Mouse (Mus musculus) MN1 (cell line): ENCODE measurements around the gene Spata4.
"Not testable (repeated sequence)": the region's sequence is repeated elsewhere in the genome, so short reads cannot be mapped to it uniquely, and the experiment has no call there.

Experiments
- DNase-seq: peaks from one replicate; pipeline ENCODE4 v3.0.0-alpha.2; 2016; ENCODE audit warnings: low spot score

Spata4 gene

GRCm38 (mm10) chr8:54600671-54601251 is at the start of gene Spata4:
TSS of gene Spata4 (plus strand) at chr8:54600781.
- DNase-seq, result peak; percentile 60

- DNase-seq, result no peak
These were observed 45.7 kb upstream of the Spata4 start for GRCm38 (mm10) chr8:54554921-54555320.

GRCm38 (mm10) chr8:54562137-54562536 is 38.4 kb upstream of the Spata4 start:
- DNase-seq, result no peak

GRCm38 (mm10) chr8:54565181-54565580 is 35.4 kb upstream of the Spata4 start:
- DNase-seq, result no peak

- DNase-seq, result no peak
These were observed 34.8 kb upstream of the Spata4 start for GRCm38 (mm10) chr8:54565603-54566260.

- no peak for DNase-seq
These were observed 33.4 kb upstream of the Spata4 start for GRCm38 (mm10) chr8:54567168-54567567.

- DNase-seq, result no peak
These were observed 29.7 kb upstream of the Spata4 start for GRCm38 (mm10) chr8:54570618-54571609.

GRCm38 (mm10) chr8:54581436-54581835 is 19.1 kb upstream of the Spata4 start:
- DNase-seq, result no peak

- DNase-seq, result no peak
These were observed 17.7 kb upstream of the Spata4 start for GRCm38 (mm10) chr8:54582886-54583285.

- DNase-seq, result no peak
These were observed 5.9 kb upstream of the Spata4 start for GRCm38 (mm10) chr8:54594634-54595033.

- DNase-seq, result no peak
These were observed 4.5 kb upstream of the Spata4 start for GRCm38 (mm10) chr8:54596051-54596450.

GRCm38 (mm10) chr8:54596940-54597339 is 3.6 kb upstream of the Spata4 start:
- no peak for DNase-seq

- no peak for DNase-seq
These were observed 3.2 kb upstream of the Spata4 start for GRCm38 (mm10) chr8:54597386-54597785.

GRCm38 (mm10) chr8:54603440-54603839 is 2.9 kb downstream of the Spata4 start:
- no peak for DNase-seq

GRCm38 (mm10) chr8:54609336-54609735 is 8.8 kb downstream of the Spata4 start:
- no peak for DNase-seq

GRCm38 (mm10) chr8:54610238-54610637 is 9.7 kb downstream of the Spata4 start:
- DNase-seq, result no peak

- DNase-seq, result not testable (repeated sequence)
These were observed 16.1 kb downstream of the Spata4 start for GRCm38 (mm10) chr8:54616710-54617109.

GRCm38 (mm10) chr8:54638634-54639033 is 38.1 kb downstream of the Spata4 start:
- no peak for DNase-seq
